Mouse (Mus musculus) stomach, adult 2 months (tissue): ENCODE results near the gene Cldn34c4. TPM values are rescaled to one million over a fixed set of nuclear protein-coding genes. Genes with fewer than 3 reads are reported as not detected.

Experiments used
- polyA plus RNA-seq: library from polyadenylated mRNA; depleted of rRNA; stranded (reverse); fragments of >200 nt; gene quantifications from 2 replicates; pipeline ENCODE4 v1.2.3, GENCODE M21; 2012; rRNA removed

The Cldn34c4 gene
- polyA plus RNA-seq = not detected in 2 replicates

DNA sequence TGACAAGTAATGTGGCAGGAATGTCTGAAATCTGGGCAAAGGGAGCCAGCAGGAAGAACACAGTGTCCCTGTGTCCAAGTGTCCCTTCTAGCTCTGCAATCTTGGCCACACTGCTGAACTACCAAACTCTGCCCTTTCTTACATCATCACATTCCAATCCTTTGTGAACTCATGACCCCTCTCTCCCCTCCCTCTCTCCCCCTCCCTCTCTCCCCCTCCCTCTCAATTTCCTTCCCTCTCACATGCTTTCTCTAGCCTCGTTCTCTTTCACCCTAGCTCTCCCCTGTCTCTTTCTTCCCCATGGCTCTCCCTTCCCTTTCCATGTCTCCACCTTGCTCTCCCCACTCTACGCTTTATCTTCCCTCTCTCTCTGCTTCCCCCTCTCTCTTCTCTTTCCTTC lies at the start of gene Cldn34c4:
Gene Cldn34c4, minus strand, starts transcription at position 101 of the 400 bp plus-strand sequence.

